Mouse (Mus musculus): ENCODE results near the gene Fryl. TPM values are rescaled to one million over a fixed set of nuclear protein-coding genes. Genes with fewer than 3 reads are reported as not detected.
A peak's percentile ranks its signal among the peaks of the same experiment; 100 is the strongest.

Gene Fryl
- total RNA-seq, 1 experiment from 2014 or later, result 154 TPM

- ATAC-seq (replicated peaks; ENCODE audit: insufficient number of reproducible peaks, low FRiP score, low TSS enrichment, poor library complexity, severe bottlenecking), result peak; percentile 43; the same call in 1 of the 2 replicates
Observed at GRCm38 (mm10) chr5:73265460-73265859, 9.0 kb upstream of the Fryl start.

DNA sequence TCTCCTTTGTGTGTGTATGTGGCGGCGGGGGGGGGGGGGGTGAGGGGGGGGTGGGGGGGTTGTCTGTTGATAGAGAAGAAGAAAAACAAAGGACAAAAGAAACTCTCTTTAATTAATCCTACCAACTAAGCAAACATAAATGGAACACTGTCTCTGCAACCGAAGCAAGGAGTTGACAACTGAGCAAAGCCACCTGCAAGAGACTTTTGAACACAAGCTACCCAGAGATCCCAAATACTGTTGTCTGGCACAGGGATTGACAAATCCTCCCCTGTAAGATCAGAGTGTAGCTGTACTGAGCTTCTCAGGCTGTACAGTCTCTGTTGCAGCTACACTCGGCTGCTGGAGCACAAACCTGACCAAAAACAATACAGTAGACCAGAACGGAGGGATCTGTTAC, 7.7 kb upstream of the Fryl start:
- no peak for ATAC-seq (replicated peaks; ENCODE audit: insufficient number of reproducible peaks, low FRiP score, low TSS enrichment, poor library complexity, severe bottlenecking)

- no peak for ATAC-seq (replicated peaks; ENCODE audit: insufficient number of reproducible peaks, low FRiP score, low TSS enrichment, poor library complexity, severe bottlenecking)
Observed at GRCm38 (mm10) chr5:73257723-73258122, 1.3 kb upstream of the Fryl start.

GRCm38 (mm10) chr5:73257096-73257495, 677 bp upstream of the Fryl start:
- 0 out of 2 replicates have a peak, but pooled peaks have one; percentile 5 for ATAC-seq (replicated peaks; ENCODE audit: insufficient number of reproducible peaks, low FRiP score, low TSS enrichment, poor library complexity, severe bottlenecking)

- ATAC-seq (replicated peaks; ENCODE audit: insufficient number of reproducible peaks, low FRiP score, low TSS enrichment, poor library complexity, severe bottlenecking), result no peak
Observed at GRCm38 (mm10) chr5:73255321-73256251, 833 bp downstream of the Fryl start.

- no peak for ATAC-seq (replicated peaks; ENCODE audit: insufficient number of reproducible peaks, low FRiP score, low TSS enrichment, poor library complexity, severe bottlenecking)
Observed at GRCm38 (mm10) chr5:73254660-73255059, 1.8 kb downstream of the Fryl start.

GRCm38 (mm10) chr5:73252739-73253138, 3.7 kb downstream of the Fryl start:
- no peak for ATAC-seq (replicated peaks; ENCODE audit: insufficient number of reproducible peaks, low FRiP score, low TSS enrichment, poor library complexity, severe bottlenecking)

- no peak for ATAC-seq (replicated peaks; ENCODE audit: insufficient number of reproducible peaks, low FRiP score, low TSS enrichment, poor library complexity, severe bottlenecking)
Observed at GRCm38 (mm10) chr5:73249341-73249740, 7.1 kb downstream of the Fryl start.

- ATAC-seq (replicated peaks; ENCODE audit: insufficient number of reproducible peaks, low FRiP score, low TSS enrichment, poor library complexity, severe bottlenecking), result no peak
Observed at GRCm38 (mm10) chr5:73248211-73248610, 8.2 kb downstream of the Fryl start.

DNA sequence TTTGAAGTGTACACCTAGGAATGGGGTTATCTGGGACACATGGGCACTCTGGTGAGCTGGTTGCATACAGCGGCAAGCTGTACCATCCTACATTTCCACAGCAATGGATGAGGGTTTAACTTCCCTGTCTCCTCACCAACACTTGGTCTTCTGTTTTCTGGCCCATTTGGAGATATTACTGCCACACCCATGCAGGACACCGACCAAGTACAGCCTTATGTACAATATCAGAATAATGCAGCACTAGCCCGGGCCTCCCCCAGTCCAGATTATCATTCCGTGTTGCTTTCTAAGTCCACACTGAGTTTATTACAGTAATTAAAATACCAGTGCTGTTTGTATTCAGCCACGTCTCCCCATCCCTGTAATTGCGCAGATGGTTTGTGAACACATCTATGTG, 10.0 kb downstream of the Fryl start:
- ATAC-seq (replicated peaks; ENCODE audit: insufficient number of reproducible peaks, low FRiP score, low TSS enrichment, poor library complexity, severe bottlenecking), result no peak

DNA sequence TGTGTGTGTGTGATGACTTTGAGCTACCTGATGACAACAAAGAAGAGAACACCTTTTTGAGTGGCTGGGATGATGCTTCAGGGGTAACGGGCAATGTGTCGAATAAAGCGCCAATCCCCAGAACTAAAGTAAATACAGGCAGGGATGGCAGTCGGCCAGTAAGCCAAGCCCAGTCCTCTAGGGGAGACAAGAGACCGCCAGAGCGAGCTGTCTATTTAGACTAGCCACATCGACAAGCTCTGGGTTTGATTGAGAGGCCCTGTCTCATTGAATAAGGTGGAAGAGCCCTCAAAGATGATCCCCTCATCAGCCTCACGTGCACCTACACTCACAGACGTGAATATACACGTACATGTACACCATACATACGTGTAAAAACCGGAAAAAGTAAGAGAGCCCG, 12.0 kb downstream of the Fryl start:
- ATAC-seq (replicated peaks; ENCODE audit: insufficient number of reproducible peaks, low FRiP score, low TSS enrichment, poor library complexity, severe bottlenecking), result no peak

GRCm38 (mm10) chr5:73241966-73242365, 14.5 kb downstream of the Fryl start:
- no peak for ATAC-seq (replicated peaks; ENCODE audit: insufficient number of reproducible peaks, low FRiP score, low TSS enrichment, poor library complexity, severe bottlenecking)

GRCm38 (mm10) chr5:73241332-73241731, 15.1 kb downstream of the Fryl start:
- 0 out of 2 replicates have a peak, but pooled peaks have one; percentile 16 for ATAC-seq (replicated peaks; ENCODE audit: insufficient number of reproducible peaks, low FRiP score, low TSS enrichment, poor library complexity, severe bottlenecking)

GRCm38 (mm10) chr5:73240391-73240790, 16.0 kb downstream of the Fryl start:
- no peak for ATAC-seq (replicated peaks; ENCODE audit: insufficient number of reproducible peaks, low FRiP score, low TSS enrichment, poor library complexity, severe bottlenecking)

DNA sequence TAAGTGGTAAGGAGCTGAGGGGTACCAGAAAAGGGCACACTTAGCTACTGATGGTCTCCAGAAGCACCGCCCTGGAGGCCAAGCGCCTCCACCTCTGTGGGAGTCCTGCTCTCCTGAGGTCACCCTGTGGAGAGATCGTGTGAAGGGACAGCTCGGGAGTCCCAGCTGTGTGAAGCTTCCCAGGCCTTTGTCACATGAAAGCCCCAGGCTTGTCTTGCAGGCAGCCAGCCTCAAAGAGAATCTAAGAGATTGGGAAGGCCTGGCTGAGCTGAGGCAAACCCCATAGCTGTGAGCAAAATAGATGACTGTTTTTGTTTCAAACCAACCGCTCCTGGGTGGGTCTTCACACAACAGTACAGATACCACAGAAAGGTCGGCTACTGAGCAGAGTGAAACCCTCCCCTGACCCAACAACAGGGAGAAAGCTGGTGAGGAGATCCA, 19.5 kb downstream of the Fryl start:
- ATAC-seq (replicated peaks; ENCODE audit: insufficient number of reproducible peaks, low FRiP score, low TSS enrichment, poor library complexity, severe bottlenecking), result no peak

DNA sequence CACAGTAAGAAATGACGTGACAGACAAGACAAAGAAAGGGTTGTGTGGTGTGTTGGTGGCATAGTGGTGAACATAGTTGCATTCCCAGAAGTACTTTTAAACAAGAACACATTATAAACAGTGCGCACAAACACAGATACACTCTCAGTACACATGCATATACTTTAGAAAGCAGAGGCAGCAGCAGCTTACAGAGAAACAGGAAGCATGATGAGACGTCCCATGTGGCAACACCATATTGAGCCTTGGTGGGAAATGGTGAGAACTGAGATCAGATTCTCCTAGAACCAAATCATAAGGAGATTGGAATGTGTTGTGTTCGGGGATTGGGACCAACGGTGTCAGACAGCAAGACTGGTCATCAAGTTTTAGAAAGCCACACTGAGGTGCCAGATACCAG, 21.2 kb downstream of the Fryl start:
- no peak for ATAC-seq (replicated peaks; ENCODE audit: insufficient number of reproducible peaks, low FRiP score, low TSS enrichment, poor library complexity, severe bottlenecking)

DNA sequence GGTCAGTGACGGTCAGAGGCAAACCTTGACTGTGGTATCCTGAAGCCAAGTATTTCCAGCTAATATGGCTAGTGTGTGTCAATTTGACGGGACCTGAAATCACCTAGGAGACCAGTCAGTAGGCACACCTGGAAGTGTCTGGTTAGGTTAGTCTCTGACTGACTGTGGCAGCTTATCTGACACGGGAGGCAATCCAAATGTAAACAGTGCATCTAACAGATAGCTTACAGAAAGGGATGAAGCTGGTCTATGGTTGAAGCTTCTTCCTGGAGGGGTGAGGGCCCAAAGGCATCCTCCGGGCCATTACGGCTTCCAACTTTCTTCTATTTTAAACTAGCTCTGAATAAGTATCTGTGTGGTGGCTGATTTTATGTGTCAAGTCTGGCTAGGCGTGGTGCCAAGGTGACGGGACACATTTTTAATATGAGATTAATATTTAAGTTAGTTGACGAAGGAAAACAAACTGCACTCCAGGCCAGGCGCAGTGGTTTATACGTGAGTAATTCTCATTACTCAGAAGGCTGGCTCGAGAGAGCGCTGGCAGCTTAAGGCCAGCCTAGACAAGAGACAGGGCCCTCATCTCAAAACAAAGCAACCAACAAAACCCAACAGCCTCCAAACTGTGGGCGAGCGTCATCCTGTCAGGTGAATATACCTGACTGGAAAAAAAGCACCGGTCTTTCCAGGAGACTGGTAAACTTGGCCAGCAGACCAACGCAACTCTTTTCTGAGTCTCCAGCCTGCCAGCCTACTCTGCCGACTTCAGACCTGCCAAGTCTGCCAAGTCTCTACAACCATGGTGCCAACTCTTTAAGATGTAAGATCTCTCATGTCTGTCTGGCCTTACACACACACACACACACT, 23.2 kb downstream of the Fryl start:
- no peak for ATAC-seq (replicated peaks; ENCODE audit: insufficient number of reproducible peaks, low FRiP score, low TSS enrichment, poor library complexity, severe bottlenecking)

DNA sequence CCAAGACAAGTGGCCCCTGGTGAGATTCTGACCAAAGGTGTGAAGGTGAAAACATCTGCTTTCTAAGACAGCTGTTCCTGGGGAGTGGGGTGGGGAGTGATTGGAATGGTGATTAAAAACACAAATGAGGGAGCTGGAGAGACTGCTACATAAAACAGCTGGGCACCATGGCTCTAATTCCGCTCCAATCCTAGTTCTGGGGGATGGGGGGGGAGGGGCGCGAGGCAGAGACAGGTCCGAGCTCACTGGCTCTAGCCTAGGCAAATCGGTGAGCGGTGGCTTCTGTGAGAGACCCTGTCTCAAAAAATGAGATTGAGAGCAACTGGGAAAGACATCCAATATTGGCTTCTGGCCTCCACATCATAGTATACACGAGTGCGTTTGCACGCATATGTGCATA, 24.2 kb downstream of the Fryl start:
- no peak for ATAC-seq (replicated peaks; ENCODE audit: insufficient number of reproducible peaks, low FRiP score, low TSS enrichment, poor library complexity, severe bottlenecking)

- ATAC-seq (replicated peaks; ENCODE audit: insufficient number of reproducible peaks, low FRiP score, low TSS enrichment, poor library complexity, severe bottlenecking), result no peak
Observed at GRCm38 (mm10) chr5:73231835-73232234, 24.6 kb downstream of the Fryl start.
